Mouse (Mus musculus): ENCODE measurements around the gene Tmem147. TPM values are rescaled to one million over a fixed set of nuclear protein-coding genes. Genes with fewer than 3 reads are reported as not detected.
"Not testable (repeated sequence)": the region's sequence is repeated elsewhere in the genome, so short reads cannot be mapped to it uniquely, and the experiment has no call there.

The Tmem147 gene
- total RNA-seq, 2 experiments from 2014 or later: 136 to 144 TPM

DNA sequence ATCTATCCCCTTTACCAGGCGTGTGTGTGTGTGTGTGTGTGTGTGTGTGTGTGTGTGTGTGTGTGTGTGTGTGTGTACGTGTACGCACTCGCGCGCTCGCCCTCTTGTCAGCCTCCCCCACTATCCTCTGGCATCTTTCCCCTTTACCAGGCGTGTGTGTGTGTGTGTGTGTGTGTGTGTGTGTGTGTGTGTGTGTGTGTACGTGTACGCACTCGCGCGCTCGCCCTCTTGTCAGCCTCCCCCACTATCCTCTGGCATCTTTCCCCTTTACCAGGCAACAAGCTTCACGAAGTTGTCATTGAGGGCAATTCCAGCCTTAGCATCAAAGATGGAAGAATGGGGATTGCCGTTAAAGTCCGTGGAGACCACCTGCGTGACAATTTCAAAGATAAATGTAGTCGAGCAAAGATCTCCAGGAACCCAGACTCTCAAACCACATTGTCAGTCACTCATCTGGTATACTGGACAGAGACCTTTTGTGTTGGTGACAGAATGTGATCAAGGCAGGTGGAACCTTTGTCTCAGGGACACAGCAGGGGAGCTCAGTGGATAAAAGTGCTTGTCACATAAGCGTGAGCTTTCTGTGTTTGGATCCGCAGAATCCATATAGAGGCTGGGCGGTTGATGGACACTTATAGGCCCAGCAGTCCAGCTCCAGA, 853 bp upstream of the Tmem147 start:
- DNase-seq (ENCODE audit: extremely low spot score in 1 of 2, low spot score in 2 of 2): not testable (repeated sequence)
- intact Hi-C loops (cut with DNase I): loop anchor here (2.0 kb wide), 1 partner anchor 127 kb away; the partner anchor contains the start of gene Ffar3

DNA sequence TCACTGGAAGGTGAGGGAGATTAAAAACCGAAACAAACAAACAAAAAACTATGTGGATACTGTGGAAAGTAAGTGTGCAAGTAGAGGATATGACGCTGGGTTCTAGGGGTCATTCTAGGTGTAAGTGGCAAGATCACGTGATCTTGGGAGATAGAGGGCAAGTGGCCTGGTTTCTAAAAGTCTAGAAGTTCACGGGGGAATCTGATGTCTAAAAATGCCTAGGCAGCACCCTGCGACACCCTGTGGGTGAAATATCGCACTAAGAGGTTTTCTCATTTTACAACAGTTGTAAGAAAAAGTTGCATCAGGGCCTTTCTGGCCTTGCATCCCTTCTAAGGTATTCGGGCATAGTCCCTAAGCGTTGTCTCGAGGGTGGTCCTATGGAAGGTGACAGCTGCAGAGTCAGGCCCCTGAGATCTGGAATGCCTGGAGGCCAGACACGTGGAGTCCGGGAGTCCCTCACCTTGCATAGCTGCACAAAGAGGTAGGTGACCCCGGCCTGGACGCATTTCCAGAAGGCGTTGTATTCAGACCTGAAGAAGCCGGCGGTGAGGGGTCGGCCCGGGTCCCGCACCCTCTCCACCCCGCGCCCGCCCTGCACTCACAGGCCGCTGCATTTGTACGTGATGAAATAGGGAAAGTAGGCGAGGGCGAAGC, 473 bp downstream of the Tmem147 start:
- DNase-seq (ENCODE audit: extremely low spot score in 1 of 2, low spot score in 2 of 2): no peak
- intact Hi-C loops (cut with DNase I): loop anchor here (5.0 kb wide), 1 partner anchor 67 kb away; the partner anchor contains the start of gene Haus5

GRCm38 (mm10) chr7:30728214-30728613, 1.1 kb downstream of the Tmem147 start:
- intact Hi-C loops (cut with DNase I): loop anchor here (5.0 kb wide), 1 partner anchor 66 kb away; the partner anchor contains the start of gene Haus5
- no peak for DNase-seq (ENCODE audit: extremely low spot score in 1 of 2, low spot score in 2 of 2)

DNA sequence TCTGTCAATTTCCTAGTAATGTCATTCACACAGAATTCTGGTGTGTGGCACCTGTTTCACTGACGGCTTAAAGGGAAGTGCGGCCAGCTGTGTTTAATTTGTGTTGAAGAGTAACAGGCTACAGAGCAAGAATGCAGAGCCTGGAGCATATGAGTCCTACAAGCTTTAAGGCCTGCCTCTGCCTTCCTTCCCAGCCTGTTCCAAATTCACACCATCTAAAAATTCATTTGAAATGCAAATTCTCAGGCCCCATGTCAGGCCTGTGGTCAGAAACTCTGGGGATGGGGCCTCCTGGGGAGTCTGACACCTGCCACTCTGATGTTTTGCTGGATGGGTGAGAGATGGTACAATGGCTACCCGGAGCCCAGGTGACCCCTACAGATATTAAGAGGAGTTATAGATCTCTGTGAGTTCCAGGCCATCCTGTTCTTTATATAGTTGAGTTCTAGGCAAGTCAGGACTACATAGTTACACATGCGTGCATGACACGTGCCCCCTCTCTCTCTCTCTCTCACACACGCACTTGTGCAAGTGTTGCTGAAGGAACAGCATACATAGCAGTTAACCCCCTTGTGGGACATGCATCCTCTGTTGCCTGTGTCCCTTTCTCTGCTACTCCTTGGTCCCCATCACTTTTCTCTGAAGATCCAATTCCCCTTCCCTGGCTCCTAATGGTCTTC, 5.9 kb downstream of the Tmem147 start:
- intact Hi-C loops (cut with DNase I): no loop called here
- no peak for DNase-seq (ENCODE audit: extremely low spot score in 1 of 2, low spot score in 2 of 2)

- intact Hi-C loops (cut with DNase I): no loop called here
- no peak for DNase-seq (ENCODE audit: extremely low spot score in 1 of 2, low spot score in 2 of 2)
Observed at GRCm38 (mm10) chr7:30721286-30721685, 8.1 kb downstream of the Tmem147 start.

GRCm38 (mm10) chr7:30719669-30720068, 9.7 kb downstream of the Tmem147 start:
- no peak for DNase-seq (ENCODE audit: extremely low spot score in 1 of 2, low spot score in 2 of 2)
- intact Hi-C loops (cut with DNase I): no loop called here

DNA sequence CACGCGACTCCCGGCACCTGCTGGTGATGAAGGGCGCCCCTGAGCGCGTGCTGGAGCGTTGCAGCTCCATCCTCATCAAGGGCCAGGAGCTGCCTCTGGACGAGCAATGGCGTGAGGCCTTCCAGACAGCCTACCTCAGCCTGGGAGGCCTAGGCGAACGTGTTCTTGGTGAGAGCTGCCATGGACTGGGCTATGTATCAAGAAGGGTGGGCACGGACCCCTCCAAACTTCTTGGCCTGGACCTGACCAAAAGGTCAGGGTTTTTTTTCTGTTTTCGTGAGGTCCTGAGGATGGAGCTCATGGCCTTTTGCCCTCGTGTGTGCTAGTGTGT, 11.7 kb downstream of the Tmem147 start:
- intact Hi-C loops (cut with DNase I): no loop called here
- DNase-seq (ENCODE audit: extremely low spot score in 1 of 2, low spot score in 2 of 2): no peak

- intact Hi-C loops (cut with DNase I): no loop called here
- peak; percentile 63 to 83 for DNase-seq (ENCODE audit: extremely low spot score in 1 of 2, low spot score in 2 of 2)
Observed at GRCm38 (mm10) chr7:30717006-30717715, 12.2 kb downstream of the Tmem147 start.

GRCm38 (mm10) chr7:30711942-30712341, 17.4 kb downstream of the Tmem147 start, which contains the start of gene Atp4a:
Gene Atp4a (plus strand): TSS chr7:30712209.
- DNase-seq (ENCODE audit: extremely low spot score in 1 of 2, low spot score in 2 of 2): no peak
- intact Hi-C loops (cut with DNase I): no loop called here

DNA sequence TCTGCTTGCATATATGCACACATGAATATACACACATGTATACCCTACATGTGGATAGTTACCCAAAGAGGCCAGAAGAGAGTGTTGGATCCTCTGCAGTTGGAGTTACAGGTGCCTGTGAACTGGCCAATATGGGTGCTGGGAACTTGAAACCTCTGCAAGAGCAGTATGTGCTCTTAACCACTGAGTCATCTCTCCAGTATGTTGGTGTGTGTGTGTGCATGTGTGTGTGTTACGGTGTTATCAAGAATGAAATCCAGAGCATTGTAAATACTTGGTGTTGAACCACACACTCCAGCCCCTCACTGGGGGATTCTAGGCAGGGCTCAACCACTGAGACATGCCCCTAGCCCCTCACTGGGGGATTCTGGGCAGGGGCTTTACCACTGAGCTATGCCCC, 21.9 kb downstream of the Tmem147 start:
- intact Hi-C loops (cut with DNase I): no loop called here
- DNase-seq (ENCODE audit: extremely low spot score in 1 of 2, low spot score in 2 of 2): no peak

DNA sequence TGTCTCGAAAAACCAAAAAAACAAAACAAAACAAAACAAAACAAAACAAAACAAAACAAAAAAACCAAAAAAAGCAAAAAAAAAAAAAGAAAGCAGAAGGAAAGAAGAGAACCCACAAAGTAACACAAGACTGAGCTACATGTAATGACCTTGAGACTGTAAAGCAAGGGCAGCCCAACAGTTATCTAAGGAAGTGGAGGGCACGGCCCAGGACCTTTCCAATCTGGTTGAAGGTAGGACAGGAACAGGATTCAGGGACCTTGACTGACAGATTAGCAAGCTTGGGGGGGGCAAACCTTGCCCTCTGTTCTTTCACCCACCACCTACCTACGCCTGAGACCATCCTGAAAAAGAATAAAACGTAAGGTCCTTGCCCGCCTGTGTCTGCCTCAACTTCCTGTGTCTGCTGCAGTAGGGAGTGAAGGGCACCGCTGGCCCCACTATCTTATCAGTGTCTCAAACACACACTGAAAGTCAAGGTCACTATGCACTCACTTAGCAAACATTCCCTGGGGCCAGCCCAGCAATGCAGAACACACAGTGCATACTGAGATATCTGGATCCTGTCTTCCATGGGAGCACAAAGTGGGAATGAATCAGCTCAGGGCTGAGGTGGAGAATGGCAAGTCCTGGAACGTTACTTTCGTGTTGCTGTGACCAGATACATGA, 23.0 kb downstream of the Tmem147 start:
- no peak for DNase-seq (ENCODE audit: extremely low spot score in 1 of 2, low spot score in 2 of 2)
- intact Hi-C loops (cut with DNase I): no loop called here

DNA sequence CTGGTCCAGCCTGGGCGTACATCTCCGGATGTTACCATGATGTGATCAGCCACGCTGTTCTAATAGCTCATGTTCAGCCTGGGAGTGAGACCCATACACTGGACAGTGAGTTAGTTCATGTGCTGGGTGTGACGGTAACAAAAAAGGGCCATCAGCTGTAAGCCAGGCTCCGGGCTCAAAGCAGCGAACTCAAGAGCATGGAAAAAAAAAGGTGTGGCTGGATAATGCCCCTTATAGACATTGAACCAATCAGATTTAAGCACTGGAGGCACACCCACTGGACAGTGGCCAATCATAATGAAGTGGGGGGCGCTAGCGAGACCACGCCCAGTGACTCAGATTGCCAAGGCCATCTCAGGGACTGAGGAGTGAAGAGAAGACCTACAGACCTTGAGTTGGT, 30.8 kb downstream of the Tmem147 start, which contains the start of gene 2200002J24Rik:
2200002J24Rik (plus strand) TSS at position 338 of the 400 bp plus-strand sequence.
- DNase-seq (ENCODE audit: extremely low spot score in 1 of 2, low spot score in 2 of 2): no peak
- intact Hi-C loops (cut with DNase I): no loop called here

GRCm38 (mm10) chr7:30698101-30698500, 31.2 kb downstream of the Tmem147 start:
- no peak for DNase-seq (ENCODE audit: extremely low spot score in 1 of 2, low spot score in 2 of 2)
- intact Hi-C loops (cut with DNase I): no loop called here

GRCm38 (mm10) chr7:30688325-30688724, 41.0 kb downstream of the Tmem147 start:
- intact Hi-C loops (cut with DNase I): no loop called here
- no peak for DNase-seq (ENCODE audit: extremely low spot score in 1 of 2, low spot score in 2 of 2)

DNA sequence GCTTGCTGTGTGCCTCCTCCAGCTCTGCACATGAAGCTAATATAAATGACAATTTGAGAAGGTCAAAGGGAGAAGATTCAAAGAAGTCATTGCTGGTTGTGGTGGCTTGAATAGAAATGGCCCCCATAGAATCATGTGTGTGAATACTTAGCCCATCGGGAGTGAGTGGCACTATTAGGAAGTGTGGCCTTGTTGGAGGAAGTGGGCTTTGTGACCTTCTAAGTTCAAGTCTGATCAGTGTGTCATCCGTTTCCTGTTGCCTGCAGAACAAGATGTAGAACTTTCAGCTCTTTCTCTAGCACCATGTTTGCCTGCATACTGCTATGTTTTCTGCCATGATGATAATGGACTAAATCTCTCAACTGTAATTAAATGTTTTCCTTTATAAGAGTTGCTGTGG, 45.9 kb downstream of the Tmem147 start:
- intact Hi-C loops (cut with DNase I): no loop called here
- DNase-seq (ENCODE audit: extremely low spot score in 1 of 2, low spot score in 2 of 2): no peak

- intact Hi-C loops (cut with DNase I): no loop called here
- no peak for DNase-seq (ENCODE audit: extremely low spot score in 1 of 2, low spot score in 2 of 2)
Observed at GRCm38 (mm10) chr7:30681897-30682296, 47.4 kb downstream of the Tmem147 start.

DNA sequence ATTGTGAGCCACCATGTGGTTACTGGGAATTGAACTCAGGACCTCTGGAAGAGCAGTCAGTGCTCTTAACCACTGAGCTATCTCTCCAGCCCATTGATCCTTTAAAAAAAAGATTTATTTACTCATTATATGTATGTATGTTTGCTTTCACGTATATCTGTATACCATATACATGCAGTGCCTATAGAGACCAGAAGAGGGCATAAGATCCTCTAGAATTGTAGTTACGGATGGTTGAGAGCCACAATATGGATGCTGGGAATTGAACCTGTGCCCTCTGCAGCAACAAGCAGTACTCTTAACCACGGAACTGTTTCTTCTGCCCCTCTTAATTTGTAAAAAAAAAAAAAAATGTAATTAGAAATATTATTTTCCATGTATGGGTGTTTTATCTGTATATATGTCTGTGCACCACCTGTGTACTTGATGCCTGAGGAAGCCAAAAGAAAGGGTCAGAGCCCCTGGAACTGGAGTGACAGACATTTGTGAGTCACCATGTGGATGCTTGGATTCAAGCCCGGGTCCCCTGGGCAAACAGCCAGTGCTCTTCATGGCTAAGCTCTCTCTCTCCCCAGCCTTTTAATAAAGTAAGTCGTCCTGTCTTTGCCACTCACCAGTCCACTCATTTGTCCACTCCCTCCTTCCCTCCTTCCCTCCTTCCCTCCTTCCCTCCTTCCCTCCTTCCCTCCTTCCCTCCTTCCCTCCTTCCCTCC, 50.9 kb downstream of the Tmem147 start:
- no peak for DNase-seq (ENCODE audit: extremely low spot score in 1 of 2, low spot score in 2 of 2)
- intact Hi-C loops (cut with DNase I): loop anchor here (10.0 kb wide), 1 partner anchor 186 kb away; the partner anchor contains the start of gene Ffar1

Data from left cerebral cortex, postnatal 10 days (tissue).